Mouse (Mus musculus) urinary bladder, postnatal 25 days (tissue): ENCODE measurements around the gene Ddc.

Experiments used
- DNase-seq: peaks from one replicate; pipeline ENCODE4 v3.0.0; 2022; ENCODE audit warnings: low spot score

Gene Ddc

GRCm38 (mm10) chr11:11897645-11898357 lies at the start of gene Ddc:
Gene Ddc (minus strand): TSS chr11:11898144.
- no peak for DNase-seq

GRCm38 (mm10) chr11:11945766-11946165 lies 47.8 kb upstream of the Ddc start:
- no peak for DNase-seq

GRCm38 (mm10) chr11:11944814-11945213 lies 46.9 kb upstream of the Ddc start:
- no peak for DNase-seq

- DNase-seq: no peak
These were observed 46.1 kb upstream of the Ddc start for GRCm38 (mm10) chr11:11944082-11944349.

- DNase-seq: no peak
These were observed 45.5 kb upstream of the Ddc start for GRCm38 (mm10) chr11:11943240-11944081.

- no peak for DNase-seq
These were observed 44.6 kb upstream of the Ddc start for GRCm38 (mm10) chr11:11942320-11943217.

- no peak for DNase-seq
These were observed 43.1 kb upstream of the Ddc start for GRCm38 (mm10) chr11:11940833-11941681.

- DNase-seq: no peak
These were observed 41.7 kb upstream of the Ddc start for GRCm38 (mm10) chr11:11939611-11940010.

GRCm38 (mm10) chr11:11938591-11938990 lies 40.6 kb upstream of the Ddc start:
- DNase-seq: no peak

GRCm38 (mm10) chr11:11937340-11938030 lies 39.5 kb upstream of the Ddc start:
- no peak for DNase-seq

GRCm38 (mm10) chr11:11934808-11935207 lies 36.9 kb upstream of the Ddc start:
- DNase-seq: no peak

- no peak for DNase-seq
These were observed 34.3 kb upstream of the Ddc start for GRCm38 (mm10) chr11:11932102-11932789.

GRCm38 (mm10) chr11:11931688-11932087 lies 33.7 kb upstream of the Ddc start:
- DNase-seq: no peak

GRCm38 (mm10) chr11:11930527-11930926 lies 32.6 kb upstream of the Ddc start:
- no peak for DNase-seq

GRCm38 (mm10) chr11:11929059-11929458 lies 31.1 kb upstream of the Ddc start:
- no peak for DNase-seq

GRCm38 (mm10) chr11:11928586-11928985 lies 30.6 kb upstream of the Ddc start:
- DNase-seq: no peak

GRCm38 (mm10) chr11:11923900-11924299 lies 26.0 kb upstream of the Ddc start:
- DNase-seq: no peak

GRCm38 (mm10) chr11:11923345-11923744 lies 25.4 kb upstream of the Ddc start:
- no peak for DNase-seq

GRCm38 (mm10) chr11:11922106-11922505 lies 24.2 kb upstream of the Ddc start:
- DNase-seq: no peak

GRCm38 (mm10) chr11:11907703-11908413 lies 9.9 kb upstream of the Ddc start:
- DNase-seq: no peak
